Mouse (Mus musculus) retina, postnatal 1 day (tissue): Measurements from ENCODE around the gene Elf1.
"Not testable (repeated sequence)": the region's sequence is repeated elsewhere in the genome, so short reads cannot be mapped to it uniquely, and the experiment has no call there.

ENCODE experiments used
- DNase-seq: peaks from one replicate; pipeline ENCODE4 v3.0.0-alpha.2; 2012

Gene Elf1

GRCm38 (mm10) chr14:79522387-79522786, 41.4 kb downstream of the Elf1 start:
- DNase-seq = no peak

DNA sequence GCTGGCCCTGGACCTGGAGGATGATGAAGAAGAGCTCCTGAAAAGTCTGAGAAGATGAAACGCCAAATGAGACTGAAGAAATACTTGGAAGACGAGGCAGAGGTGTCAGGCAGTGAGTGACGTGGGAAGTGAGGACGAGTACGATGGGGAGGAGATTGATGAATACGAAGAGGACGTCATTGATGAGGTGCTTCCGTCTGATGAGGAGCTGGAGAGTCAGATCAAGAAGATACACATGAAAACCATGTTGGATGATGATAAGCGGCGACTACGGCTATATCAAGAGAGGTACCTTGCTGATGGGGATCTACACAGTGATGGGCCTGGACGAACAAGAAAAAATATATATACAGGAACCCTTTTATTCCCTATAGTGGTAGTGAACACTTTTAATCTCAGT, 45.1 kb downstream of the Elf1 start:
- DNase-seq = not testable (repeated sequence)

DNA sequence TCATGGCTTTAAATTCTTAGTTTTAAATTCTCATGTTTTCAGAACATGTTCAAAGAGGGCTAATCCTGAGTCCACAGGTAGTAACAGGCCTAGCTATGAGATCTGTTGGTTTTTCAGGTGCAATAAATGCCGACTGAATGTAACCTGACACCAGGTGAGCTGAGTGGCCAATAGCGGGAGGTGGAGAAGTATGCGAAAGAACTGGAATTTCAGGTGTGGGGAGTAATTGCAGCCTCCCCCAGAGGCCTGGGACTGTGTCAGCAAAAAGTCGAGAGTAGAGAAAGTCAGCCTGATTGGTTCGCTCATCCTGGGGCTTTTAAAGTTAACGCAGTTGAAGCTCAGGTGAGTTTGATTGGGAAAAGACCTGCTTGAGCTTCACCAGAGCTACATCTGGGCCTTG, 46.7 kb downstream of the Elf1 start:
- DNase-seq = no peak

DNA sequence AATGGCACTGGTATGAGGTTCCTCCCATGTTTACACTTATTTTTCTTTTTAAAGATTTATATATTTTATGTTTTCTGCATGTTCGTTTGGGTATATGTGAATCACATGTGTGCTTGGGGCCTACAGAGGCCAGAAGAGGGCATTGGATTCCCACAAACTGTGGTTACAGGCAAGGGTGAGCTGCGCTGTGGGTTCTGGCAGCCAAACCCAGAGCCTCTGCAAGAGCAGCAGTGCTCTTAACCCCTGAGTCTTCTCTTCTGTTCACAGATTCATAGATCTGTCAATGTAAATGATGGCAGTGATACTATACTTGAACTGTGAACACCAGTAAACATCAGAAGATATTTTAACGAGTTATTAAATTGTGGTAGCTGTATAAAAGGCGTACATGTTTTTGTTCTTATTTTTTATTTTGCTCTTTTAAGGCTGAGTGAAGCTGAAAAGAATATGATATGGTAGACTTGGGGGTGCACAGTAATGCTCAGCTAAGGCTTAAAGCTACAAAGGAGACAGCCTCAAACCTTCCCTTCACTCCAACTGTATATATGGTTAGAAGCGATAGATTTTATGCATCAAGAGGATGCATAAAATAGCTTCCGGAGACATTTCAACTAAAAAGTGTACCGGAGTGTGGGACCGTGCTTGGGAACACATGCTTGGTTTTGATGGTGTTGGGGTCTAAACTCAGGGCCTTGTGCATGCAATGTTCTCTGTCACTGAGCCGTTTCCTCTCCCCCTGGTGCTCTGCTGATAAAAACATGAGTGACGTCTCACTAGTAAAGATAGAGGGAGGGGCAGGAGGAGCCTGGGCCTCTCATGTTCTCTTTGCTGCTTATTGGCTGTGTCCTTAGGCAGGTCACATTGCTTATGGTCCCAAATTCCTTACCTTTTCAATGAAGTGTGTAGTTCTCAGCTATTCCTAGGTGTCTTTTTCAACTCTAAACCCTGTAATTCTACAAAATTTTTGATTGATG, 48.9 kb downstream of the Elf1 start:
- DNase-seq = no peak

DNA sequence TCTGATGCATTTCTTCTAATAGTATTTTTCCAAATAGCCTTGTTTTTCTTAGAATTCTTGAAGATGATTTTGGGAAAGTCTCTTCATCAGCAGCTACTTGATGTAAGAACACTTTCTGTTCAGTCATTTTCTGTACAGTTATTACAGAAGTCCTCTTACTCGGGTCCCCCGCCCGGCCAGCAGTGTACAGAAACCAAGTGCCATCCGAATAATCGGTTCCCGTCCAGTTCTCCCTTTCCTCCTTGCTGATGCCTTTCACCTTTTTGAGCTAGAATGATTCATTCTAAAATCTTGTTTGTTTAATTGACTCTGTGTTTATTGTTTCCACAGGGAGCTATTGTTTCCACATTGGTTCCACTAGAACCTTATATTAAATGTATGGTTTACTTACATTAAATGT, 49.8 kb downstream of the Elf1 start:
- no peak for DNase-seq

DNA sequence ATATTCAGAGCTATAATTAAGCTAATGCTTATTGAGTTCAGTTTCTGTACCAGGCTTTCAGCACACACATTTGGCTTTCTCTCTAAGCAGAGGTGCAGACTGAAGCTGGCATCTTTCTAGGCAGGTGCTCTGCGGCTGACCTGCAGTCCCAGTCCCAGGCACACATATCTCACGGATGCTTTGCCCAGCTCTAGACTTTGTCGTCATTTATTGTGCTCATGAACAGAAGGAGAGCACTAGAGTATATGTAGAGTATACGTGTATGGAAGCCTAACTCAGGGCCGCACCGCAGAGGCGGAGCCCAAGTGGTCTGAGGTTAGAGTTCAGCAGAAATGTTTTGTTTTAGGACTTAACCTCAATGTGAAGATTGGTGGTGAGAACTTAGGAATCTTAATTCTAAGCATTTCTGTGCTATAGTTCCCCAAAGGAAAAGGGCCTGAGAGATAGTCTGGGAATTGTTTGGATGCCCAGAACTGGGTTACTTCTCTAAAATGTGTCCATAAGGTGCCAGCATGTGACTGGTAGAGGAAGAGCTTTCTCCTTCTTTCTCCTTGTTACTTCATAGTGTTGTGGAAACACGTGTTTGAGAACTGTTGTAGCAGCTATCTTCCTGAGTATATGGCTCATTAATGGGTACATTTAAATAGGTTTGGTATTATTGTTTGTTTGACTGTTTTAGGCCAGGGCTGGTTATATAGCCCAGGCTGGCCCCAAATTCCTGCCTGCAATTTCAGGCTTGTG, 51.2 kb downstream of the Elf1 start:
- no peak for DNase-seq

DNA sequence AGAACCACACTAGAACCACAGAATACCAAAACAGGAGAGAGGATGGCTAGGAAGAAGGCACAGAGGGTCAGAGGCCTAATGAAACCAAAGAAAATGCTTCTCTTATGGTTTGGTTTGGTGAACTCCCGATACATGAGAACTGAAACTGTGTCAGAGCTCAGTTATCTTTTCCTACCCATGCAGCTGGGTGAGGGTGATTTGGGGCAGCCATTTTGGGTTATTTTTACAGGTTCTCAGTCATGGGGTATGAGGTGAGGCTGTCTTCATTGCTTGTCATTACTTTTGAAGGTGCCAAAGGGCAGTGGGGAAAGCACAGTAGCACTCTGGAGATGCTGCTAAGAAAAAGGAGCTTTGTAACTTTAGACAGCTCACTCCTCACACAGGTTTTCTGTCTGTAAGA, 52.4 kb downstream of the Elf1 start:
- no peak for DNase-seq

GRCm38 (mm10) chr14:79534206-79534605, 53.2 kb downstream of the Elf1 start:
- DNase-seq = no peak

GRCm38 (mm10) chr14:79534656-79535055, 53.7 kb downstream of the Elf1 start:
- not testable (repeated sequence) for DNase-seq

DNA sequence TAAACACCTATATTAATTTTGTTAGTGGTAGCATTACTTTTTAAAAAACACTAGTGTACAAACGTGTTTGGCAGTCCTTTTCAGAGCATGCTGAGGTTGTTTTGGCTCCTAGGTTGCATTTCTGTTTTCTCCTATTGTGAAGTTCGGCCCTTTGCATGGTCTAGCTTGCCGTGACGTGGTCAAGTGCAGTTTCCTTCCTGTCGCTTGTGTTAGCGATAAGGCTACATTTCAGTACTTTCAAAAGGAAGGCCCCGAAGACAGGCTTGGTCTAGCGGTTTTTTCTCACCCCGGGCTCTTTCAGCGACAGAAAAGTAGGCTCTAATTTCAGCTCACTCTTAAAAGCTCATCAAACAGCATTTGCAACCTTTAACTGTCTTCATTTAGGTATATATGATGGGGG, 54.3 kb downstream of the Elf1 start:
- no peak for DNase-seq

DNA sequence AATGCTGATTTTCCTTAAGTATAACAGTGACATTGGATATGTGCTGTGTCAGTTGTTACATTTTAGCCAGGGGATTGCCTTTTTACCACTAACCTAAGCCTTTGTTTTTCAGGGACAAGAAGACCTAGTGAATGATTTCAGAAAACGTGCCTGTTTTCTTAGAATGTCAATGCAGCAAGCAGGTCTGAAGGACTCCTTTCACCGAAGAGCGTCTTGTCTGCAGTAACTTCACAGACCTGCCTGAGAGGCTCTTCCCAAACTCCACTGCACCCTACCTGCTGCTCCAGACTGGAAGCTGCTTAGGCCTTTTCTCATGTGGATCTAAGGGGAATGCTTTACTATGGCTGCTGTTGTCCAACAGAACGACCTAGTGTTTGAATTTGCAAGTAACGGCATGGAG, 55.0 kb downstream of the Elf1 start:
- DNase-seq = no peak

DNA sequence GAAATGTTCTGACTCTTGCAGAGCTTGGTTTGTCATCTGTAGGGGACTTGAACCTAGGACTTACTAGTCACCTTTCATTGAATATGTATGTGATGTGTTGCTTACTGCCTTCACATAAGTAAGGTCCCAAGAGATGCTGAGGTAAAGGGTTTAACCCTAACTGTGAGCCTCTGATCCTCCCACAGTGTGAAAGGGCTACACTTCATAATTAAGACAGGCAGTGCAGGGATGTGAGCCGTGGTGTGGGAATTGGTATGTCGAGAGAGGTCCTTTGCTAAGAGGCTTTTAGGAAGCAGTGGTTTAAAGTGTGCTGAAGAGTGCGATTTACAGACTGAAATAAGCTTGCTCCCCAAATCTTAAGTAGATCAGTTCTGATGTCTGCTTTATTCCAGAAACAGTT, 55.8 kb downstream of the Elf1 start:
- no peak for DNase-seq

GRCm38 (mm10) chr14:79537463-79537862, 56.5 kb downstream of the Elf1 start:
- no peak for DNase-seq

DNA sequence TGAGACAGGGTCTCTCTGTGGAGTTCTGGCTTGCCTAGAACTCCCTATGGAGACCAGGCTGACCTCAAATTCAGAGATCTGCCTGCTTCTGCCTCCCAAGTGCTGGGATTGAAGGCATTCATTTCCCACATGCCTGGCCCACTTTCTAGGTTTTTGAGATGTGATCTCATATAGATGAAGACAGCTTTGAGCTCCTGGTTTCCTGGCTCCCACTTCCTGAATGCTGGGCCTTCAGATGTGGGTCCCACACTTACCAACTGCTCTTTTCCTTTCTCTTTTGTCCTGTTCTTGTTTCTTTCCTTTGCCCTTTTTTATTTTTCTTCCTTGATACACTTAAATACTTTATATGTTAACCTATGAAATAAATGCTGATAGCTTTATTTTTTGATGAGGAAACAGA, 56.9 kb downstream of the Elf1 start:
- no peak for DNase-seq

DNA sequence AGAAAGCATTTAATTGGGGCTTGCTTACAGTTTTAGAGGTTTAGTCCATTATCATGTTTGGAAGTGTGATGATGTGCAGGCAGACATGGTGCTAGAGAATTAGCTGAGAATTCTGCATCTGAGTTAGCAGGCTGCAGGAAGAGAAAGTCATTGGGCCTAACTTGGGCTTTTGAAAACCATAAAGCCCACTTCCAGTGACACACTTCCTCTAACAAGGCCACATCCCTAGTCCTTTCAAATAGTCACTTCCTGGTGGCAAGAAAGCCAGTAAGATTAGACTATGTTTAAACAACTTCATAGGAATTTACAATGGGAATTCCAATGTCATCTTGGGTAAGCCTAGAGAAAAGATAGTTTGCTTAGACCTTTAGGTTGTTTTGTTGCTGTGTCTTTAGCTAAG, 60.6 kb downstream of the Elf1 start:
- no peak for DNase-seq

- DNase-seq = no peak
These were observed 68.3 kb downstream of the Elf1 start for GRCm38 (mm10) chr14:79549343-79549742.

DNA sequence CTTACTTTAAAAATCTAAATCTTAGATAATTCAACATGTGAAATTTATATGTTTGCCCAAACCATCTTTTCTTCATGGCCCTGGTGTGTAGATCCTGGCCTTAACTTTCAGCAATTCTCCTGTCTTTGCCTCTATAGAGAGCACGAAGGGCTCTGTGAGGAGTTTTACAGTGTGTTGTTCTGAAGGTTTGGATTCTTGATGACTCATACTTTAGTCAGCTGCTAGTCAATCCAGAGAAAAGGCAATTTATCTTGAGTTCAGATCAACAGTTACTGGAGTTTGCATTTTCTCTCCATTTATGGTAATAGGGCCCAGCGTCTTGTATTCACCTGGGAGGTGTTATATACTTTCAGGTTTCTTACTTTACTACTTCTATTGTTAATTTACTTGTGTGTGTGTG, 70.9 kb downstream of the Elf1 start:
- no peak for DNase-seq

- DNase-seq = no peak
These were observed 71.9 kb downstream of the Elf1 start for GRCm38 (mm10) chr14:79552854-79553253.

GRCm38 (mm10) chr14:79557796-79558195, 76.8 kb downstream of the Elf1 start:
- no peak for DNase-seq

DNA sequence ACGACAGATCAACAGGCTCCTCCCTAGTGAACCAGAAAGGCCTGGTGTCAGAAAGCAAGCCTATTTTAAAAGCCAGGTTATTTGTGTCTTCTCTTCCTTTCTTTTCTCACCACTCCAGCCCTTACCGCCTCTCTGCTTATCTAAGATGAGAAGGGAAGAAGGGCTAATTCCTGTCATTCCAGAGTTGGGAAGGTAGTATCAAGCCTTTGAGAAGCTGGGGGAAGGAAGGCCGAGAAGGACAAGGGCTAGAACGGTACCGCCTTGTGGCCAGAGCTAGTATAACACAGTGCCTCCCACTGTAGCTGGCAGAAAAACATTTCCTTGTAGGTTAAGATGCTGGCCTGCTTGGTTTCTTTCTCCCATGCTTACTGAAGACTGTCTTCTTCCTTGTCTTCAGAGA, 81.8 kb downstream of the Elf1 start:
- DNase-seq = peak; percentile 50

DNA sequence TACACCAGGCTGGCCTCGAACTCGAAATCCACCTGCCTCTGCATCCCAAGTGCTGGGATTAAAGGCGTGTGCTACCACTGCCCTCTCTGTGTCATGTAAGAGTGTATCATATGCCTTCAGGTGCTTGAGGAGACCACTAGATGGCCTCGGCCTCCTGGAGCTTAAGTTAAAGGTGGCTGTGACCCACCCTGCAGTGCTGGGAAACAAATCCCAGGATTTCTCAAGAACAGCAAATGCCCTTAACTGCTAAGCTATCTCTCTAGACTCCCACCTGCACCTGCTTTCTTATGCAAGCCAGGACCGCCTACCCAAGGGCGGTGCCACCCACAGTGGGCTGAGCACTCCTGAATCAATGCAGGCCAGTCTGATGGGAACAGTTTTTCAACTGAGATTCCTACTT, 83.8 kb downstream of the Elf1 start:
- peak; percentile 21 for DNase-seq

DNA sequence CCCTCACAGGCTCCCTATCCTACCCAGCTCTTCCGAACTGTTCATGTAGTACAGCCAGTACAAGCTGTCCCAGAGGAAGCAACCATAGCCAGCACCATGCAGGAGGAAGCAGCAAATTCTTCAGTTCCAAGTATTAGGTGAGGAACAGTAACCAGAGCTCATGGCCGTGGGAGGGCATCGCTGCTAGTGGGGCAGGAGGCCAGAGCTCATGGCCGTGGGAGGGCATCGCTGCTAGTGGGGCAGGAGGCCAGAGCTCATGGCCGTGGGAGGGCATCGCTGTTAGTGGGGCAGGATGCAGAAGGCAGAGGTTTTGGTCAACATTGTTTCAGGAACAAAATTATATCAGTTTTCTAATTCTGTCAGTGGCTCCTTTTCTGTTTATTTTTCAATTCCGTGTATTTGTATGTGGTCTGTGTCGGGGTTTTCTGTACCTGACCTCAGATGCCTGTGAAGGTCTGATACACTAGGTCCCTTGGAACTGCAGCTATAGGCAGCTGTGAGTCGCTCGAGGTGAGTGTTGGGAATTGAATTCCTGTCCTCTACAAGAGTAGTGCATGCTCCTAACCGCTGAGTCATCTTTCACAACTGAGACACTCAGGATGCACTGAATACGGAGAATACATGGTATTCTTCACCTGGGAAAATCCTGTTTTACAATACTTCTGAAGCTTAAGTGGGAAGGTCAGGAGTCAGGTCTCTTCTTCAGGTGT, 92.6 kb downstream of the Elf1 start:
- no peak for DNase-seq

DNA sequence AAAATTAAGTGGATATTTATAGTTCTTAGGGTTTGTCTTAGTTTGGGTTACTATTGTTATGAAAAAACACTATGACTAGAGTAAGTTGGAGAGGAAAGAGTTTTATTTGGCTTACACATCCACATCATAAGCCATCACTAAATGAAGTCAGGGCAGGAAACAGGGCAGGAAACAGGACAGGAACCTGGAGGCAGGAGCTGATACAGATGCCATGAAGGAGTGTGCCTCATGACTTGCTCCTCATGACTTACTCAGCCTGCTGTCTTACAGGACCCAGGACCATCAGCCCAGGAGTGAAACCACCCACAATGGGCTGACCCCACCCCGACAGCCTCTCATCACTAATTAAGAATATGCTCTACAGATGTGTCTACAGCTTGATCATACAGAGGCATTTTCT, 93.4 kb downstream of the Elf1 start:
- DNase-seq = no peak
